Mouse (Mus musculus) CD4-positive, CD25-positive, alpha-beta regulatory T cell, adult 4 months (primary cell): ENCODE measurements around the gene Echdc2. TPM values are rescaled to one million over a fixed set of nuclear protein-coding genes. Genes with fewer than 3 reads are reported as not detected.

Experiments
- ATAC-seq: one replicate; pipeline ENCODE4 v1.8.0; 2017
- polyA plus RNA-seq, 2 experiments: library from polyadenylated mRNA; unstranded; fragments of 100-300 nt; shearing (Covaris generic); gene quantifications; one replicate each; pipeline ENCODE4 v1.2.1; 2017

The Echdc2 gene
- polyA plus RNA-seq, 2 experiments from 2014 or later, result 1.5 to 2.6 TPM

GRCm38 (mm10) chr4:108204629-108205028 is 39.4 kb downstream of the Echdc2 start:
- no peak for ATAC-seq

GRCm38 (mm10) chr4:108213023-108213422 is 47.8 kb downstream of the Echdc2 start:
- no peak for ATAC-seq

DNA sequence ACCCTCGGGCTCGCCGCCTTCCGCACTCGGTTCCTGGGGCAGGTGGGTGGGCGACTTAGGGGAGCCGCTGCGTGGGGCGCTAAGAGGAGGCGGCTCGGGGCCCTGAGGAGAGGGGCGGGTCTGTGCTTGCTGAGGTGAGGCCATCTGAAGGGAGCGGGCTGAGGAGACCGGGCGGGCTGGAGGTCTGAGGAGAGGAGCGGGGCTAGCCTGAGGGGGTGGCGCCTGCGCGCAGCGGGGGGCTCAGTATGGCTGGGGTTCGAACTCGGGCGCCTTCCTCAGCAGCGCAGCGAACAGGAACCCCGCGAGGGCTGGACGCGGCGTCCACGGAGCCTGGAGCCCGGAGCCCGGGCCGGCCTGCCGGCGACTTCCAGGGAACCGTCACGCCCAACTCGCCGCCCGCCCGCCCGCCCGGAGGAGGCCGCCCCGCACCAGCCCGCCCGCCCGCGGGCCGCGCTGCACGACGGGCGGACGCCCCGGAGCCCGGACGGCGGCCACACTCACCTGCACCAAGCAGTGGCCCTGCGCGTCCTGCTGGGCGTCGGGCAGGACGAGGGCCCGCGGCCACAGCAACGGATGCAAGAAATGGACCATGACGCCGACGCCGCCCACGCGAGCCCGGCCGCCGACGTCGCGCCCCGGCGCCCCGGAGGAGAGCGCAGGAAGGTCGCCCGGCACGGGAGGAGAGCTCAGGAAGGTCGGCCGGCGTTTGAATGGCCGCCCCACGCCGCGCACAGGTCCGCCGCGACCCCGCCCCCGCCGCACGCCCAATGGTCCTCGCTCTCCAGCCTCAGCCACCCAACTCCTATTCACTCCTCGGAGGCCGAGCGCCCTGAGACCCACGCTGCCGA is 52.3 kb downstream of the Echdc2 start, which contains the start of gene Zyg11a:
TSS of gene Zyg11a (minus strand) at position 717 of the 848 bp plus-strand sequence.
- no peak for ATAC-seq

GRCm38 (mm10) chr4:108219019-108219418 is 53.8 kb downstream of the Echdc2 start:
- no peak for ATAC-seq

DNA sequence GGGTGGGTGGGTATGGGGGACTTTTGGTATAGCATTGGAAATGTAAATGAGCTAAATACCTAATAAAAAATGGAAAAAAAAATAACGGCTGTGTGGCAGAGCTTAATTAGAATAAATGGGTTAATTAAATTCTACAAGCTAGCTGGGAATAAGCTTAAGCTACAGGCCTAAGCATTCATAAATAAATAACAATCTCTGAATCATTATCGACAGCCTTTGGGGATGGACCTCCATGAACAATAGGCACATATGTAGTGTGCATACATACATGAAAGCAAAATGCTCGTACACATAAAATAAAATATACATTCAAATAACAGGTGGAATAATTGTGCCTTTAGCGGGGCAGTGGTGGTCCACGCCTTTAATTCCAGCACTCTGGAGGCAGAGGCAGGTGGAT is 57.3 kb downstream of the Echdc2 start:
- no peak for ATAC-seq

DNA sequence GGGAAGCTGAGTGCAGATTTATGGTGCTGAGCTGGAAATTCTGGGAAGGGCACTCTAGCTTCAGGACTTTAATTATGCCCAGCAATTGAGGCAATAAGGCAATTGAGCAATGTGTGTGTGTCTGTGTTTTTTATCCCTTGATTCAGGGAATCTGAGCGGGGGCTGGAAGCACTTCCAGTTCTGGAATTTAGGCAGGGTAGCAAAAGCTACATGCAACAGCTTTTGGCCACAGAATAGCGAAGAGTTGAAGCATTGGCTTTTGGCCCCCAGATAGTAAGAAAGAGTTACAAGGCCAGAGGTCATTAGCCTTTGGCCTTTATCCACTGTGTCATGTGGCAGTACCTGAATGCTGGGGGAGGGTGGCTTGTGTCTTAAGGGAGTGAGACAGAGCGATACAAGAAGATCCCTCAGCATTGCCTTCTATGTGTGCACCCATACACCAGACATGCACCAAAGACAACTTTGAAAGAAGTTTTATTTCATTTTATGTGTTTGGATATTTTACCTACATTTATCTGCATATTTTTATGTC is 60.2 kb downstream of the Echdc2 start:
- ATAC-seq, result no peak

Other genes starting within 250 kb of the Echdc2 start
- 10 to 100 TPM; 18.9 to 27.3 TPM for gene Cpt2, start 241.8 kb upstream of the Echdc2 start, polyA plus RNA-seq
- not detected for gene Slc1a7, start 197.1 kb upstream of the Echdc2 start, polyA plus RNA-seq
- not detected for gene Podn, start 69.0 kb upstream of the Echdc2 start, polyA plus RNA-seq
- 100 to 1,000 TPM; 274 to 352 TPM for gene Scp2, start 20.4 kb upstream of the Echdc2 start, polyA plus RNA-seq
- not detected for gene Zyg11a, start 52.6 kb downstream of the Echdc2 start, polyA plus RNA-seq
- gene Zyg11b, start 135.7 kb downstream of the Echdc2 start, polyA plus RNA-seq, result 10 to 100 TPM; 12.4 to 12.9 TPM
- 10 to 100 TPM; 17.4 to 26.6 TPM for gene Coa7, start 162.7 kb downstream of the Echdc2 start, polyA plus RNA-seq
- gene Shisal2a, start 217.9 kb downstream of the Echdc2 start, polyA plus RNA-seq, result not detected
- 1 to 10 TPM; 4.4 to 5.1 TPM for gene Gpx7, start 241.5 kb downstream of the Echdc2 start, polyA plus RNA-seq